Mouse (Mus musculus) liver, postnatal 0 days (tissue): ENCODE results near the gene Masp1. TPM values are rescaled to one million over a fixed set of nuclear protein-coding genes. Genes with fewer than 3 reads are reported as not detected.
A peak's percentile ranks its signal among the peaks of the same experiment; 100 is the strongest.

ENCODE experiments used
- ATAC-seq: fragments of 200-750 bp; cut with Nextera tagmentation; 2 replicates; pipeline ENCODE4 v1.8.0; 2017; ENCODE audit warnings: mild to moderate bottlenecking, moderate library complexity
- DNase-seq: peaks from one replicate; pipeline ENCODE4 v3.0.0-alpha.2; 2016
- H3K27ac ChIP-seq: fragments of 300-500 bp; sonication (generic); 2 replicates; pipeline ENCODE4 v1.5.1; 2014; ENCODE audit warnings: antibody characterized with exemption, moderate library complexity, mild to moderate bottlenecking, low read depth
- H3K27me3 ChIP-seq: fragments of 300-500 bp; sonication (generic); 2 replicates; pipeline ENCODE4 v1.6.1; 2014; ENCODE audit warnings: low read length, control low read depth, mixed read lengths; ENCODE audit not compliant: insufficient read depth
- H3K36me3 ChIP-seq: fragments of 300-500 bp; sonication (generic); replicated peaks from 2 replicates; pipeline ENCODE4 v1.6.1; 2014; ENCODE audit warnings: mild to moderate bottlenecking, control low read depth, low read length, moderate library complexity, mixed read lengths; ENCODE audit not compliant: insufficient read depth
- H3K4me1 ChIP-seq: fragments of 300-500 bp; sonication (generic); 2 replicates; pipeline ENCODE4 v1.6.1; 2014; ENCODE audit warnings: antibody characterized with exemption, mild to moderate bottlenecking, control low read depth; ENCODE audit not compliant: insufficient read depth
- H3K4me2 ChIP-seq: fragments of 300-500 bp; sonication (generic); 2 replicates; pipeline ENCODE4 v1.6.1; 2014; ENCODE audit warnings: low read depth, mild to moderate bottlenecking, low read length, moderate library complexity, mixed read lengths
- H3K4me3 ChIP-seq: fragments of 300-500 bp; sonication (generic); 2 replicates; pipeline ENCODE4 v1.5.1; 2014; ENCODE audit warnings: low read depth, low read length
- H3K9ac ChIP-seq: fragments of 300-500 bp; sonication (generic); replicated peaks from 2 replicates; pipeline ENCODE4 v1.6.1; 2014; ENCODE audit warnings: mild to moderate bottlenecking, moderate library complexity
- H3K9me3 ChIP-seq: fragments of 300-500 bp; sonication (generic); 2 replicates; pipeline ENCODE4 v1.6.1; 2016; ENCODE audit warnings: mild to moderate bottlenecking, control low read depth, low read length, mixed read lengths
- CTCF ChIP-seq: sonication (generic); IDR thresholded peaks from 2 replicates; pipeline ENCODE4 v1.5.1; 2016; ENCODE audit warnings: antibody characterized with exemption, low read depth
- EP300 ChIP-seq: IDR thresholded peaks from 2 replicates; pipeline ENCODE4 v1.6.1; 2016; ENCODE audit warnings: antibody characterized with exemption, low read depth, mild to moderate bottlenecking
- WGBS: fragments of 180-500 bp; shearing (Covaris S2); extraction: QIAGEN DNeasy Blood & Tissue Kit; methylation state at CpG from one replicate; pipeline ENCODE4 v1.1.7; 2014; ENCODE audit not compliant: insufficient replicate concordance; 5-methylcytosine and 5-hydroxymethylcytosine counted together
- polyA plus RNA-seq: library from polyadenylated mRNA; unstranded; fragments of >200 nt; fragmentation: Nextera tagmentation; extraction: Ambion mirVana; gene quantifications from 2 replicates; pipeline ENCODE4 v1.2.1, GENCODE M21; 2015

Masp1 gene
- polyA plus RNA-seq, 1 experiment from 2014 or later = 38.3 TPM

DNA sequence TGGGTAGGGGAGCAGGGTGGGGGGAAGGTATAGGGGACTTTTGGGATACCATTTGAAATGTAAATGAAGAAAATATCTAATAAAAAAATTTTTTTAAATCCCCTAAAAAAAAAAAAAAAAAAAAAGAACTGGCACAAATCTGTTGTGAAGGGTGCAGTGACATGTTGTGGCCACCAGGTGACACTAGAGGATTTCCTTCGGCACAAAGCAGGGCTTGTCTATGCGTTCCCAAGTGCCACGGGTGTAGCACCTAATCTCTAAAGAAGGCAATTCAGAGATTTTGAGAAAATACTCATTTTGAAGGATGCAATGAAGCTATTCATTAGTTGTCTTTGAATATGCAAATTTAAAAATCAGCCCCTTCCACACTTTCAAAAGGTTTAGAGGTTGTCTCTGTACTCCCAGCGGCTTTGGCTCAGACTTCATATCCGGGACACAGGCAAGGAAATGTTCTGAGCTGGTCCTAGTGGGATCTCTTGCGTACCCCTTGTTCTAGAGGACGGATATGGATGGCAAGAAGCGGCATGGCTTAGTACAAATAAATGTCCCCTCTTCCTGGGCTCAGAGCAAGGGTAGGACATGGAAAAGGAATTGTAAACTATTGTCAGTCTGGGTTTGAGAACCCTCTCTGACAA is 29.8 kb upstream of the Masp1 start:
- Histone ChIP-seq H3K4me1 (no peaks in the 10 kb centered on the region), H3K4me2 (no peak overlapping the region), H3K27ac (no peak overlapping the region), H3K4me3 (no peak overlapping the region), H3K9me3 (no peaks in the 10 kb centered on the region), H3K9ac (no peak overlapping the region), H3K27me3 (no peaks in the 10 kb centered on the region), H3K36me3 (no peaks in the 10 kb centered on the region)
- WGBS = 46% methylated on average over 8 of the region's 8 CpGs
- no peak for TF ChIP-seq EP300
- peak; percentile 88 for TF ChIP-seq CTCF
- ATAC-seq (no peak), DNase-seq (peak; percentile 44)

DNA sequence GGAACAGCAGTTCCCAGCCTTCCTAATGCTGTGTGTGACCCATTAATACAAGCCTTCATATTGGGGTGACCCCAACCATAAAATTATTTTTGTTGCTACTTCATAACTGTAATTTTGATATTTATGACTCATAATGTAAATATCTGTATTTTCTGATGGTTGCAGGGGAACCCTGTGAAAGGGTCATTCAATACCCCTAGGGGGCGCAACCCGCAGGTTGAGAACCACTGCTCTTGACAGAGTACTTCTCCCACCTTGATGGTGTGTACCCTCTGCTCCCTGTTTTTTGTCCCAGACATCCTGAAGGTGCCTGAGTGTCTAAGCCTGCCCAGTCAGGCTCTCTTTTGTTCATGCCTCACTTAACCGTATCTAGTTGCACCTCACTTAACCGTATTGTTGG is 27.2 kb upstream of the Masp1 start:
- H3K27me3 ChIP-seq = no peaks in the 10 kb centered on the region
- H3K4me1 ChIP-seq = no peaks in the 10 kb centered on the region
- 0 out of 2 replicates have a peak, but pooled peaks cover 2% of the 10 kb centered on the region for H3K36me3 ChIP-seq
- WGBS = 84% methylated on average over 4 of the region's 4 CpGs
- peak; percentile 26 for TF ChIP-seq CTCF
- no peak for TF ChIP-seq EP300
- no peak for ATAC-seq
- no peak overlapping the region for H3K4me2 ChIP-seq
- H3K9me3 ChIP-seq = no peaks in the 10 kb centered on the region
- no peak overlapping the region for H3K9ac ChIP-seq
- no peak overlapping the region for H3K4me3 ChIP-seq
- DNase-seq = no peak
- H3K27ac ChIP-seq = no peak overlapping the region

DNA sequence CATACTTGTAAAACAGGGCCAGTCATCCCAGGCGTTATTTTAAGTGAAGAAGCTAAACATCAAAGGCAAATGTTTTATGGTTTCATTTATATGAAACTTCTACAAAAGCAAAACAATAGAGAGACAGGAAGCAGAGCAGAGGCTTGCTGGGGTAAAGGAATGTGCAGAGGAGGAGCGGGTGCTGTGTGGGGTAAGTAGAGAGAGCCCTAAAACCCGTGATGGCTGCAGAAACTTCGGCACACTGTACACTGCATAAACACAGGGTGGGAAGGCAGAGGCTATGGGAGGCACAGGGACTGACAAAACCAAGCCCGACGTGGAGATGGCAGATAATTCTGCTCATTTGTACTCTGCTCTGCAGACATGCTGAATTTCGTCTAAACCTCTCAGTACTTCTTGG is 23.7 kb upstream of the Masp1 start:
- ATAC-seq (no peak), DNase-seq (no peak)
- 61% methylated on average over 7 of the region's 7 CpGs for WGBS
- H3K27ac ChIP-seq = no peak overlapping the region
- H3K4me1 ChIP-seq = no peaks in the 10 kb centered on the region
- H3K9ac ChIP-seq = no peak overlapping the region
- H3K27me3 ChIP-seq = no peaks in the 10 kb centered on the region
- H3K36me3 ChIP-seq = peaks cover 5% of the 10 kb centered on the region; the same call in 1 of the 2 replicates
- H3K4me3 ChIP-seq = no peak overlapping the region
- H3K9me3 ChIP-seq = no peaks in the 10 kb centered on the region
- TF ChIP-seq EP300 (no peak), CTCF (no peak)
- H3K4me2 ChIP-seq = no peak overlapping the region

DNA sequence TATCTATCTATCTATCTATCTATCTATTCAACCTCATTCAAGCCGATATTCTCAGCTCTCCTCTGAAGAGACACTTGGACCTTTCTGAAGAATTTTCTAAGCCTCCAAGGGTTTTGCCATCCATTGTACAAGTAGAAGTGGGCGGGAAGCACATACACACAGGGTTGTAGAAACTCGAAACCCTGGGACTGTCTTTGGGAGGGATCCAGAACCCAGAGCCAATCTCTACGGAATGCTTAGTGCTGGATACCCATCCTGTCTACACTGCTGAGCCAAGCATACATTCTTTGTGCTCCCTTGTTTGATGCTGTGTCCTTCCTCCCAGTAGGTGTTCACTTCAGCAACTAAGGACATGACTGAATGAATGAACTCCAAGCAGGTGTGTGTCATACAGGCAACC is 22.3 kb upstream of the Masp1 start:
- 71% methylated on average over 4 of the region's 4 CpGs for WGBS
- Histone ChIP-seq H3K27ac (no peak overlapping the region), H3K4me2 (no peak overlapping the region), H3K27me3 (no peaks in the 10 kb centered on the region), H3K4me3 (no peak overlapping the region), H3K36me3 (peaks cover 5% of the 10 kb centered on the region; the same call in 1 of the 2 replicates), H3K9ac (no peak overlapping the region), H3K9me3 (no peaks in the 10 kb centered on the region), H3K4me1 (no peaks in the 10 kb centered on the region)
- DNase-seq = no peak
- no peak for TF ChIP-seq CTCF
- TF ChIP-seq EP300 = no peak
- no peak for ATAC-seq

DNA sequence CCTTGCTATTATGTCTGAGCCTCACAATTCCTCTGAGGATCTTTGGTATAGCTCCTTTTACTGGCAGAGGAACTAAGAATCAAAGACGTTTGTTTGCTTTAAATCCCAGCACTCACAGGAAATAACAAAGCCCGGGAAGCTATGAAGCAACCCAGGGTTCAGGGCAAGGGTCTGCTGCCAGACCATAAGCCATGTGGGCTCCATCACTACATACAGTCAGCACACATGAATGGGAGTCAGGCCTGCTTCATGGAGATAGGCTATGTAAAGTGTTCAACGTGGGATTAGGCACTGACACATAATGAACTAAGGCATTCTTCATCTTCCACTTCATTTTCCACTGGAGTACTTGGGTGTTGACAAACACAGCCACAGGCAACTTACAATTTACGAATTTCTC is 20.4 kb upstream of the Masp1 start:
- H3K4me3 ChIP-seq = no peak overlapping the region
- no peak overlapping the region for H3K4me2 ChIP-seq
- no peaks in the 10 kb centered on the region for H3K27me3 ChIP-seq
- WGBS = 31% methylated on average over 4 of the region's 4 CpGs
- H3K9ac ChIP-seq = no peak overlapping the region
- no peaks in the 10 kb centered on the region for H3K9me3 ChIP-seq
- peaks cover 5% of the 10 kb centered on the region; the same call in 1 of the 2 replicates for H3K36me3 ChIP-seq
- TF ChIP-seq CTCF (no peak), EP300 (no peak)
- ATAC-seq (no peak), DNase-seq (no peak)
- H3K4me1 ChIP-seq = no peaks in the 10 kb centered on the region
- H3K27ac ChIP-seq = no peak overlapping the region

DNA sequence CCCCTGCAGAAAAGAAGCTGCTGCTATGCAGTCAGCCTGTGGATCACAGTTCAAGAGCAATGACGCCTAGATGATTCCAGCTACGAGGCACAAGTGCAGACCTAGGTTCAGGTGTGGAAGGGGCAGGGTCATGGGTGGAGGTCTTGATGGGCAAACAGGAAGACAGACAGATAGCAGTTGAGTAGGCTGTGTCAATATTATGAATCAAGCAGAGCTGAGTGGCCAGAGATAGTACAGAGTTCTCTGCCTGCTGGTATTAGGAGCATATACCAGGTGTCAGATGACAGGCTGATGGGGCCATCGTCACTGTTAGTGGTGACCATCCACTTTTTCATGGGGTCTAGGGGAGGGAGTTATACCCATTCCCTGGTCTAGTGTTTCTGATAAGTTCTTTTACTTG is 13.1 kb upstream of the Masp1 start:
- 61% methylated on average over 3 of the region's 3 CpGs for whole genome bisulfite sequencing
- Histone ChIP-seq H3K9ac (no peak overlapping the region), H3K9me3 (no peaks in the 10 kb centered on the region), H3K4me2 (no peak overlapping the region), H3K4me3 (no peak overlapping the region), H3K27ac (no peak overlapping the region), H3K4me1 (no peaks in the 10 kb centered on the region), H3K36me3 (no peaks in the 10 kb centered on the region), H3K27me3 (no peaks in the 10 kb centered on the region)
- DNase-seq (no peak), ATAC-seq (0 out of 2 replicates have a peak, but pooled peaks have one; percentile 13)
- TF ChIP-seq CTCF = no peak
- TF ChIP-seq EP300 = no peak
